Mouse (Mus musculus) skeletal muscle tissue, adult 2 months (tissue): ENCODE data around the gene L3mbtl3.

Source experiments
- DNase-seq: peaks from one replicate; pipeline ENCODE4 v3.0.0-alpha.2; 2012; ENCODE audit warnings: low read depth, low spot score

Gene L3mbtl3

DNA sequence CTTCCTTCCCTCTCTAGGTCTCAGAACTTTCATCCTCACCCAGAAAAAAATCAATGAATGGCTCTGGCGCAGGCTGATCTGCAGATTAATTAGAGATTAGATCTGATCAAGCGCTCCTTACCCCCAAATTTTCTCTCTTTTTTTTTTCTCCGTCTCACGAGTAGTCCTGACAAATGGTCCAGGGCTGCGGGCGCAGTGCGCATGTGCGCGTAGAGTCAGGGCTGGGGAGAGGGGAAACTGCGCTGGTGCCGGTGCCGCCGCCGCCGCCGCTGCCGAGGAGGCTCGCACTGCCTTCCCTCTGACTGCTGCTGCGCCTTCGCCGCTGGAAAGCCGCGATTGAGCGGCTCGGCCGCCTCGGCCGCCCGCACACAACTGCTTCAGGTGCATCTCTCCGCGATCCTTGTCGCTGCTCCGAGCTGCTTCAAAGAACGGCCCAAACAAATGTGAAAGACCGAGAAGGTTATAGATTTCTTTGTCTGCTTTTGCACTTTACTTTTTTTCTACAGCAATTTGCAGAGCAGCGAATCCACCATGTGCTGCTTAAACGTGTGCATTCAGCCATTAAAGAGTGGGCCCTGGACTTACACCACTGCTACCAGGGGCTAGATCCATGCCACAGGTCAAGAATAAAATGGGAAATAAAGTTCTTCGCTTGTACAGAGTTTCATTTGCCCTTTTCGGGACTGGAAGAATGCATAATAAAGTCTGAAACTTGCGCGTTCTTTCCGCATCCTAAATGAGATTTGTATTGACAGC lies at the start of gene L3mbtl3:
TSS of gene L3mbtl3 (minus strand) at position 182 of the 756 bp plus-strand sequence.
- DNase-seq, result peak; percentile 69

DNA sequence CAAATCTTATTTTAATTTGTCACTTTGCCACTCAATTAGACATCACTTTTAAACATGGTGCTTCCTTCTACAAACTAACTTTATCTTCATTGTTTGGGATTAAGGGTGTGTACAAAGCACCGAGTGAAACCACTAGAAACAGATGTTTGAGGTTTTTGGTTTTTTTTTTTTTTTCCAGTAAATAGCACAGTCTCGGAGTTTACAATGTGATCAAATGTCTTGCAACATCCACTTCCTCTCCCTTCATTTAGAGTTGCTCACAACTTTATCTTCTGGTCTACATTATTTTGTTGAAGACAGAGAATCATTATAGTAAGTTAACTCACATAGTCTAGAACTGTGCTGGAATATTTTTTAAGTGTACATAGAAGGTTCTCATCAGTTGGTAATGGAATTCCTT lies 45.4 kb upstream of the L3mbtl3 start:
- DNase-seq, result no peak

GRCm38 (mm10) chr10:26388656-26389055 lies 12.9 kb upstream of the L3mbtl3 start:
- DNase-seq, result no peak

DNA sequence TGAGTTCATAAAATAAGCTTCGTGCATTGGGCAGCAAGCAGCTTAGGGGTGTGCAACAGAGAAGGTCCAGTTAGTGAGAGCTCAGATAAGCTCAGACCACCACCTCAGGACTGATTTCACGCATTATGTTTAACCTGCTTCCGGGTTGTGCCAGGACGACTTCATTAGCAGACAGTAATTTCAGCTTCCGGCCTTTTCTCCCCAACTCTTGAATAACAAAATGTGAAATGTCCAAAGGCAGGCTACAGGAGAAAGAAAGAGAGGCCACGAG lies 1.5 kb upstream of the L3mbtl3 start:
- no peak for DNase-seq

DNA sequence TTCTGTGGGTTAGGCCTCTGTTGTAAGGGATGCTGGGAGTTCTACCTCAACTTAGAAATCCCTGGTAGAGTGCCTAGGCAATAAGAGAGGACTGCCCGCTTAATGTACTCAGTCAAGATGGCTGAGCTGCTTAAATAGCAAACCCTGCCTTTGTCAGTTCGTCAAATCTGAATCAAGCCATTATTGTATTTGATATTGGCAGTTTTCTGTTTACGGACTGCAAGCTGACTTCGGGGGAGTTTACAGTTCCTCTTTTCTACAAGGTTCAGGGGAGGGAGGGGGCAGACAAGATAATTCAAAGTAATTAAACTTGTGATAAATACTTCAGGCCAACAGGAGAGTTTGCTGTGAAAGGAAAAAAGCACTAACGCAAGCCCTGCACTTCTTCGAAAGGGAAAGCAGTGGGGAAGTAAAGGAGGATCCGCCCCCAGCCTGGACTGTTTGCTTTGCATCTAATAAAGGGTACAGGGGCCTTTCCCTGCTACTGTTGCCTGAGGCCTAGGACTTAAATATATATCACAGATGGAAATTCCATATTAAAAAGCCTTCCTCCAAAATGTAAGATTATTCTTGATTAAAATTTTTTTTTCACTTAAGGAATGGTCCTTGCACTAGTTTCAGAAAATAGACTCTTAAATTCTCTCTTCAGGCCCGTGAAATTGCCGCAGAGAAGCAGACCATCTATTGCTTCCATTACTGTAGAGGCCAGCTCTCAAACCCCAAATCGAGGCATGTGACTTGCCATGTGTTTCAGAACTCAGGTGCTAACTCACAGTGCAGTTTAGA lies 968 bp upstream of the L3mbtl3 start:
- no peak for DNase-seq

- DNase-seq, result no peak
Observed at GRCm38 (mm10) chr10:26375351-26375751, 420 bp downstream of the L3mbtl3 start.

DNA sequence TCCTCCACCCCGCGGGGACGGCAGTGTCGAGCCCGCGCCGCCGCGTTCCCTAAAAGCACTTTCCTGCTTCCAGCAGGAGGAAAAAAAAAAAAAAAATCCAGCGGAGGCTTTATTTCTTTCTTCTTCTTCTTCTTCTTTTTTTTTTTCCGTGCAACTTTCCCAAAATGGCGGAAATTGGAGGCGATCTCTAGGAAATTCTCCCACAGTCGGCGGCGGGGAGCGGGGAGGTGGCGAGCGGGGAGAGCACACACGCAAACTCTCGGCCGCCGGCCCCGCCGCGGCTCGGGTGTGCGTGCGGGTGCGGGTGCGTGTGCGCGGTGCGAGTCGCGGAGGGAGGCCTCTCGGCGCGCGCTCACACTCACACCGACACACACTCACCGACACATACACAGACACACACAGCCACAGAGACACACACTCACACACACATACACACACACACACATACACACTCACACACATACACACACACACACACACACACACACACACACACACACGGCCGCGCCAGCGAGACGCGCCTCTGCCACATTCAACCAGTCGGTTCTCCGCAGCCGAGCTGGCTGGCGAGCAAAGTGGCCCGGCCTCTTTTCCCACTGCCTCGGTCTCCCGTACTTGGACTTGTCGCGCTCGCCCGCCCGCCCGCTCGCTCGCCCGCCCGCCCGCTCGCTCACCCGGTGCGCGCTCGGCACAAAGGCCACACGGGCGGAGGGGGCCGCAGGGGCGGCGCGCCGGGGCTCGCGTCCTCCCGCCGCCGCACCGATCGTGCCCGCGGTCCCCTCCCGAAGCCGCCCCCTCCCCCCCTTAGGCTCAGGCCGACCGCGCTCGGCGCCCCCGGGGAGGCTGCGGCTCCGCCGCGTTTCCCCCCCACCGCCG lies 1.1 kb downstream of the L3mbtl3 start:
- DNase-seq, result no peak

- no peak for DNase-seq
Observed at GRCm38 (mm10) chr10:26373951-26374435, 1.8 kb downstream of the L3mbtl3 start.

GRCm38 (mm10) chr10:26372940-26373931 lies 2.5 kb downstream of the L3mbtl3 start:
- DNase-seq, result peak; percentile 59

DNA sequence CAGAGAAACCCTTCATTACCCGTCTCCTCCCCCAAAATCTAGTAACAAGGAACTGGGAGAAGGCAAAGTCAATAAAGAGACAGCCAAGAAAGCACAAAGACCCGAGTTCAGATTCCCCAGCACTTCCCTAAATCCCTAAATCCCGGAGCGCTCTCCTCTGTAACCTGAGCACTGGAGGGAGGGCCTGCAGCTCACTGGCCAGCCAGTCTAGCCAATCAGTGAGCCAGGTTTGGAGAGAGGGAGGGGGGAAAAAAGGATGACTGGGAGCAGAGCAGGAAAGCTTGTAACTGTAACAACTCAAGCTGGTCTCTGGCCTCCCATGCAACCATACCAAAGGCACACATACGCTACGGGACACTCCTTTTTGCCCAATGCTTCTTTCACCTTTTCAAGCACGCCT lies 4.4 kb downstream of the L3mbtl3 start:
- DNase-seq, result no peak

GRCm38 (mm10) chr10:26364942-26365341 lies 10.8 kb downstream of the L3mbtl3 start:
- no peak for DNase-seq

DNA sequence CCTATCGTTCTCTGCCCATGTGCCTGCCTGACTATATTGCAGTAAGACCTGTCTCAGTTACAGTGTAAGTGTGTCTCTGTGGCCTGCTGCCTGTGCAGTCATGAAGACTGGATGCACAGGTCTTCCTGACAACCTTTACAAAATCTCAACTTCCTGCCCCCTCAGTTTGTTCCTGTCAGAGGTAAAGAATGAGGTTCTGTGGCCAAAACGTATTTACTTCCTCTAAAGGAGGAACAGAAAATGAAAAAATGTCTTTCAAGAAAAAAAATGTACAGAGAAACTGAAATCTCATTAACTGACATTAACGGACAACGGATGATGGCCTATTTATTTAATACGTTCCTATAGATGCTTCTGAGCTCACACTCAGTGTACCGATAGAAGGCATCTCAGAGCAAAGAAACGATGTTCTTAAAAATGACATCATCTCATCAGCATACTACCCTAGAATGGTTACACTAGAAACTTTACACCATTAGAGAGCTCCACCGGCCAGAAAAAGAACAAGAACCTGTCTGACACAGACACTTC lies 11.4 kb downstream of the L3mbtl3 start:
- DNase-seq, result no peak

- DNase-seq, result no peak
Observed at GRCm38 (mm10) chr10:26363605-26364004, 12.2 kb downstream of the L3mbtl3 start.

- no peak for DNase-seq
Observed at GRCm38 (mm10) chr10:26358798-26359197, 17.0 kb downstream of the L3mbtl3 start.

DNA sequence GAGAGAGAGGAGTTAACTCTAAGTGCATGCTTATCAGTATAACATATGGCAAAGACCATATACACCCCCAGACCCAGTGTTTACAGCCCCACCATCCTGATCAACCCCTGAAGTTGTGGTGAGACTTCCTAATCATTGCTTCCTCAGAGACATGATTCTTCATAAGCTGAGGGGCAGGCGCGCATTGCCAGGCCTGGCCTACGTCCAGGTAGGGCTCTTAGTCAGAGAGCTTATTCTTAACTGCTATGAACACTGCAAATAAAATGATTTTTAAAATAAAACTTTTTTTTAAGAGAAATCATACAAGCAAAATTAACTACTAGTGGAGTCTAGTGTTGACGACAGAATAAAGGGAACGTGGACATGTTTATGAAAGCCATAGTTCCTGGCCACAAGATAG lies 17.5 kb downstream of the L3mbtl3 start:
- DNase-seq, result no peak

DNA sequence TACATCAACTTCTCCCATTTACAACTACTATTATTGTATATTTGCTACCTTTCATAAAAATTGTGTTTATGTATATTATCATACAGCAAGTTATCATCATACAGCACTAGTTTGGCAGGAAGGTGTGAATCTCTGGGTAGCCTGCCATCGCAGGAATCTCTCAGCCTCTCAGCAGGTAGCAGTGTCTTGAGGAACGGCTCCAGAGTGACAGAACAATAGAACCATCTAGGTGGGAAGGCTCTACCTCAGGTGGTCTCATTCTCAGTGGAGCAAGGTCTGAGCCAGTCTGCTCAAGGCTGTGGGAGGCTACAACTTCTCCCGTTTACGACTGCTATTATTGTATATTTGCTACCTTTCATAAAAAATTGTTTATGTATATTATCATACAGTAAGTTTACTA lies 22.0 kb downstream of the L3mbtl3 start:
- no peak for DNase-seq

DNA sequence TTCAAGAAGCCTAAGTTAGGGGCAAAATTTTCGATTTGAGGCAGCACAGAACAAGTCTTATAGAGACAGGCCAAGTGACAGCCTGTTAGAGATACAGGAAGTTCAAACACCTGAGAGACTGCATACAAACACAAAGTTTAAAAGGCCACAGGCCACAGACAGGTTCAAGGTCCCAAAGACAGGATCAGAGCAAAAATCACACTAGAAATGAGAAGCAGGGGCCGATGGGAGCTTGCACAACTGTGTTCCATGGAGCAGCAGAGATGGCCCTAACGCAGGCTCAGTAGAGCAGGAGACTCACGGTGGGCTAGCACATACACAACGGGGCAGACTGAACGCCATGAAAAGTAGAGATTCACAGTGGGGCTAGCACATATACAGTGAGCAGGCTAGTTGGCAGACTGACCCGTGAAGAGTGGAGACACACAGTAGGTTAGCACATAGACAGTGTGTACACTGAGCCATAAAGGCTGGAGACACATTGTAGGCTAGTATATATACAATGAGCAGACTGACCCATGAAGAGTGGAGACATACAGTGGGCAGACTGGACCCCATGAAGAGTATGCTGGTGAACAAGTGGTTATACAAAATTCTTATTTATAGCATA lies 24.5 kb downstream of the L3mbtl3 start:
- no peak for DNase-seq

DNA sequence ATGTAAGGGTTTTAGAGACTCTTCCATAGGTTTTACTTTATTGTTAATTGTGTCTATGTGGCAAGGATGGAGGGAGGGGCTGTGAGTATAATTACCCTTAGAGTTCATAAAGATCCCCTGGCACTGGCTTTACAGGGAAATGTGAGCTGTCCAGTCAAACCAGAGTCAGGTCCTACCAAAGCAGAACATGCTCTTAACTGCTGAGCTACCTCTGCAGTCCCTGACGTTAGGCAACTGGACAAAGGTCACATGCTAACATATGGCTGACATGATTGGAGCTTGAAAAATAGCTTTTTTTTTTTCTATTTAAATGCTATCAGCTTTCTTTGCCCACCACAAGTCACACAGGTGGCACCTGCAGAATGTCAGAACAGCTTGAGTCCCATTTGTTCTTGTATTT lies 25.6 kb downstream of the L3mbtl3 start:
- DNase-seq, result no peak

GRCm38 (mm10) chr10:26347614-26348013 lies 28.2 kb downstream of the L3mbtl3 start:
- no peak for DNase-seq

DNA sequence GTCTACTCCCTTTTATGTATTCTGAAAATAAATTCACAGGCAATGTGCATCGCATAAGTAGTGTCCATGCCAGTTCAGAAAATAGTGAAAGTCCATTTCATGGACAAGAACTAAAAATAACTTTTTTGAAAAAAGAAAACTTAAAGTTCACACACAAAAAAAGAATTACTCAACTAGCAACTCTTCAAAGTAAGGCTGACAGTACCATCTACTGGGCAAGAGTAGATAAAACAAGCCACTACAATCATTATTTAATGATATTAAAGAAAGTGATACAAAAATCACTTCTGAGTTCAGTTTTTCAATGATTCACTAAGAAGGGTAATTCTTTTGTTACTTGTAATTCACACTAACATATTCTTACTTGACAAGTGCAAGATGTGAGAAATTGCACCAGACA lies 29.9 kb downstream of the L3mbtl3 start:
- DNase-seq, result no peak
